Mouse (Mus musculus) ES-E14 (cell line): ENCODE results near the gene Macrod2. TPM values are rescaled to one million over a fixed set of nuclear protein-coding genes. Genes with fewer than 3 reads are reported as not detected.

Source experiments
- DNase-seq: peaks from one replicate; pipeline ENCODE4 v3.0.0-alpha.2; 2013; ENCODE audit warnings: low read depth, low spot score
- H3K27ac ChIP-seq: 2 replicates; pipeline ENCODE4 v1.5.1; 2012; ENCODE audit warnings: low read depth, mild to moderate bottlenecking, low read length, moderate library complexity, mixed read lengths; ENCODE audit not compliant: poor library complexity, insufficient read depth, severe bottlenecking
- H3K36me3 ChIP-seq: 2 replicates; pipeline ENCODE4 v1.6.1; 2012; ENCODE audit warnings: mild to moderate bottlenecking, low read length, moderate library complexity, mixed read lengths; ENCODE audit not compliant: control insufficient read depth, poor library complexity, insufficient read depth, severe bottlenecking
- H3K4me1 ChIP-seq, 2 experiments: fragments of 150-350 bp in 1 of 2; sonication (generic) in 1 of 2; 2 replicates each; pipeline ENCODE4 v1.6.1; 2012; ENCODE audit warnings: low read length in 2 of 2, mild to moderate bottlenecking in 1 of 2, mixed read lengths in 1 of 2; ENCODE audit not compliant: control insufficient read depth in 2 of 2, insufficient read depth in 2 of 2, poor library complexity in 1 of 2
- H3K4me3 ChIP-seq, 2 experiments: fragments of 150-350 bp in 1 of 2; sonication (generic) in 1 of 2; 2 replicates each; pipeline ENCODE4 v1.5.1; 2012; ENCODE audit warnings: low read length in 2 of 2, low read depth in 1 of 2, mild to moderate bottlenecking in 1 of 2, mixed read lengths in 1 of 2; ENCODE audit not compliant: insufficient read depth in 1 of 2, poor library complexity in 1 of 2, severe bottlenecking in 1 of 2
- H3K9ac ChIP-seq: 2 replicates; pipeline ENCODE4 v1.6.1; 2012; ENCODE audit warnings: low read depth, mild to moderate bottlenecking, low read length, mixed read lengths; ENCODE audit not compliant: poor library complexity, insufficient read depth, severe bottlenecking
- H3K9me3 ChIP-seq: fragments of 150-350 bp; sonication (generic); 2 replicates; pipeline ENCODE4 v1.6.1; 2012; ENCODE audit warnings: low read depth, mild to moderate bottlenecking, low read length; ENCODE audit not compliant: control insufficient read depth, insufficient read depth
- CHD2 ChIP-seq: IDR thresholded peaks from 2 replicates; pipeline ENCODE4 v1.6.1; 2014; ENCODE audit warnings: mild to moderate bottlenecking, low read depth, low read length, inconsistent platforms
- HCFC1 ChIP-seq: IDR thresholded peaks from 2 replicates; pipeline ENCODE4 v1.6.1; 2012; ENCODE audit warnings: low read length, inconsistent platforms, borderline replicate concordance; ENCODE audit not compliant: insufficient read depth
- MAFK ChIP-seq: IDR thresholded peaks from 2 replicates; pipeline ENCODE4 v1.6.1; 2014; ENCODE audit warnings: mild to moderate bottlenecking, low read depth, low read length, inconsistent platforms; ENCODE audit not compliant: insufficient read depth
- ZC3H11A ChIP-seq: IDR thresholded peaks from 2 replicates; pipeline ENCODE4 v1.6.1; 2012; ENCODE audit warnings: low read depth, mild to moderate bottlenecking, inconsistent platforms, low read length, borderline replicate concordance
- ZNF384 ChIP-seq: IDR thresholded peaks from 2 replicates; pipeline ENCODE4 v1.6.1; 2012; ENCODE audit warnings: low read depth, low read length, inconsistent platforms
- in situ Hi-C, 2 experiments: fragments of 600-800 bp; cut with MboI; formaldehyde crosslinking; loops; one replicate each; pipeline ENCODE4 v1.15.1; 2025; ENCODE audit warnings: low sequenced_read_pairs in 2 of 2, inconsistent platforms in 1 of 2; ENCODE audit not compliant: unreplicated experiment in 2 of 2
- total RNA-seq: library from RNA; depleted of rRNA; stranded (reverse); fragments of 300-350 nt; gene quantifications from 2 replicates; pipeline ENCODE4 v1.2.3, GENCODE M21; 2012

Macrod2 gene
- total RNA-seq, 1 experiment, result 12.7 TPM

- no peaks in the 10 kb centered on the region for H3K4me1 ChIP-seq
- no peak overlapping the region for H3K27ac ChIP-seq
- in situ Hi-C loops, result no loop called here
- no peak for DNase-seq
- H3K4me3 ChIP-seq, result no peak overlapping the region
- H3K9me3 ChIP-seq, result no peaks in the 10 kb centered on the region
- H3K9ac ChIP-seq, result no peak overlapping the region
- no peak for TF ChIP-seq MAFK
- TF ChIP-seq ZNF384, result no peak
- TF ChIP-seq HCFC1, result no peak
- TF ChIP-seq ZC3H11A, result no peak
- no peak for TF ChIP-seq CHD2
- H3K36me3 ChIP-seq, result no peaks in the 10 kb centered on the region
These were observed 1713.8 kb downstream of the Macrod2 start for GRCm38 (mm10) chr2:142108947-142109346.

GRCm38 (mm10) chr2:142116623-142117022, 1721.5 kb downstream of the Macrod2 start:
- Histone ChIP-seq H3K4me1 (no peaks in the 10 kb centered on the region), H3K9ac (no peak overlapping the region), H3K27ac (no peak overlapping the region), H3K4me3 (no peak overlapping the region), H3K9me3 (no peaks in the 10 kb centered on the region), H3K36me3 (no peaks in the 10 kb centered on the region)
- no peak for DNase-seq
- TF ChIP-seq HCFC1 (no peak), ZNF384 (no peak), CHD2 (no peak), ZC3H11A (no peak), MAFK (no peak)
- in situ Hi-C loops, result no loop called here

GRCm38 (mm10) chr2:142128109-142128508, 1733.0 kb downstream of the Macrod2 start:
- no peak for DNase-seq
- no peak overlapping the region for H3K27ac ChIP-seq
- in situ Hi-C loops, result no loop called here
- TF ChIP-seq ZNF384 (no peak), CHD2 (no peak)
- H3K36me3 ChIP-seq, result no peaks in the 10 kb centered on the region
- H3K4me3 ChIP-seq, result no peak overlapping the region
- no peaks in the 10 kb centered on the region for H3K4me1 ChIP-seq
- H3K9ac ChIP-seq, result no peak overlapping the region
- no peaks in the 10 kb centered on the region for H3K9me3 ChIP-seq

GRCm38 (mm10) chr2:142129166-142129565, 1734.1 kb downstream of the Macrod2 start:
- Histone ChIP-seq H3K36me3 (no peaks in the 10 kb centered on the region), H3K27ac (no peak overlapping the region), H3K4me3 (no peak overlapping the region), H3K4me1 (no peaks in the 10 kb centered on the region), H3K9ac (no peak overlapping the region), H3K9me3 (no peaks in the 10 kb centered on the region)
- in situ Hi-C loops, result no loop called here
- no peak for DNase-seq
- no peak for TF ChIP-seq MAFK
- no peak for TF ChIP-seq ZNF384
- no peak for TF ChIP-seq CHD2
- no peak for TF ChIP-seq ZC3H11A
- TF ChIP-seq HCFC1, result no peak

- Histone ChIP-seq H3K4me3 (no peak overlapping the region), H3K4me1 (no peaks in the 10 kb centered on the region), H3K9ac (no peak overlapping the region), H3K9me3 (no peaks in the 10 kb centered on the region), H3K36me3 (no peaks in the 10 kb centered on the region), H3K27ac (no peak overlapping the region)
- TF ChIP-seq ZC3H11A (no peak), MAFK (no peak), CHD2 (no peak), ZNF384 (no peak), HCFC1 (no peak)
- in situ Hi-C loops, result no loop called here
- no peak for DNase-seq
These were observed 1754.2 kb downstream of the Macrod2 start for GRCm38 (mm10) chr2:142149310-142149709.
